Mouse (Mus musculus) heart, embryonic 12.5 days (tissue): ENCODE results near the gene Gimap4. TPM values are rescaled to one million over a fixed set of nuclear protein-coding genes. Genes with fewer than 3 reads are reported as not detected.

Experiments used
- ATAC-seq: fragments of 200-750 bp; cut with Nextera tagmentation; 2 replicates; pipeline ENCODE4 v1.8.0; 2017; ENCODE audit warnings: moderate TSS enrichment, moderate library complexity; ENCODE audit not compliant: insufficient number of reproducible peaks, low FRiP score
- H3K27ac ChIP-seq: fragments of 300-500 bp; sonication (generic); 2 replicates; pipeline ENCODE4 v1.5.1; 2016; ENCODE audit warnings: mild to moderate bottlenecking, moderate library complexity; ENCODE audit not compliant: poor library complexity, severe bottlenecking
- H3K27me3 ChIP-seq: fragments of 300-500 bp; sonication (generic); replicated peaks from 2 replicates; pipeline ENCODE4 v1.6.1; 2016; ENCODE audit warnings: mild to moderate bottlenecking, moderate library complexity
- H3K36me3 ChIP-seq: fragments of 300-500 bp; sonication (generic); 2 replicates; pipeline ENCODE4 v1.6.1; 2016; ENCODE audit warnings: mild to moderate bottlenecking, moderate library complexity
- H3K4me1 ChIP-seq: fragments of 300-500 bp; sonication (generic); replicated peaks from 2 replicates; pipeline ENCODE4 v1.6.1; 2016; ENCODE audit warnings: mild to moderate bottlenecking
- H3K4me2 ChIP-seq: fragments of 300-500 bp; sonication (generic); 2 replicates; pipeline ENCODE4 v1.6.1; 2016; ENCODE audit warnings: mild to moderate bottlenecking, moderate library complexity
- H3K4me3 ChIP-seq: fragments of 300-500 bp; sonication (generic); 2 replicates; pipeline ENCODE4 v1.5.1; 2016; ENCODE audit warnings: mild to moderate bottlenecking
- H3K9ac ChIP-seq: fragments of 300-500 bp; sonication (generic); 2 replicates; pipeline ENCODE4 v1.6.1; 2016; ENCODE audit warnings: mild to moderate bottlenecking, moderate library complexity
- H3K9me3 ChIP-seq: fragments of 300-500 bp; sonication (generic); replicated peaks from 2 replicates; pipeline ENCODE4 v1.6.1; 2016; ENCODE audit warnings: mild to moderate bottlenecking, moderate library complexity
- WGBS: fragments of 180-500 bp; shearing (Covaris S2); methylation state at CpG from one replicate; pipeline ENCODE4 v1.1.7; 2016; 5-methylcytosine and 5-hydroxymethylcytosine counted together
- polyA plus RNA-seq: library from polyadenylated mRNA; unstranded; fragments of >200 nt; fragmentation: Nextera tagmentation; extraction: Ambion mirVana; gene quantifications from 2 replicates; pipeline ENCODE4 v1.2.1, GENCODE M21; 2016

Gimap4 gene
- polyA plus RNA-seq, 1 experiment from 2014 or later: 10.7 TPM

GRCm38 (mm10) chr6:48685694-48686665 is 1.6 kb downstream of the Gimap4 start:
- no peak for ATAC-seq
- WGBS: 69% methylated on average over 7 of the region's 7 CpGs
- H3K4me3 ChIP-seq: no peak overlapping the region

GRCm38 (mm10) chr6:48687077-48687476 is 2.7 kb downstream of the Gimap4 start:
- Histone ChIP-seq H3K4me3 (no peak overlapping the region), H3K9me3 (no peaks in the 10 kb centered on the region), H3K9ac (no peak overlapping the region), H3K36me3 (no peaks in the 10 kb centered on the region), H3K27me3 (no peaks in the 10 kb centered on the region), H3K4me2 (no peak overlapping the region), H3K4me1 (0 out of 2 replicates have a peak, but pooled peaks cover 5% of the 10 kb centered on the region), H3K27ac (no peak overlapping the region)
- ATAC-seq: no peak
- 60% methylated on average over 2 of the region's 2 CpGs for whole genome bisulfite sequencing

More at GRCm38 (mm10) chr6:48685694-48686665, 1.6 kb downstream of the Gimap4 start:
- Histone ChIP-seq H3K36me3 (no peaks in the 10 kb centered on the region), H3K27me3 (no peaks in the 10 kb centered on the region), H3K9ac (no peak overlapping the region), H3K4me2 (no peak overlapping the region), H3K9me3 (no peaks in the 10 kb centered on the region), H3K27ac (peak overlapping the region; percentile 64; the same call in 1 of the 2 replicates), H3K4me1 (0 out of 2 replicates have a peak, but pooled peaks cover 5% of the 10 kb centered on the region)

- Histone ChIP-seq H3K36me3 (no peaks in the 10 kb centered on the region), H3K4me1 (0 out of 2 replicates have a peak, but pooled peaks cover 5% of the 10 kb centered on the region), H3K4me3 (no peak overlapping the region), H3K9me3 (no peaks in the 10 kb centered on the region), H3K27me3 (no peaks in the 10 kb centered on the region), H3K9ac (no peak overlapping the region), H3K27ac (no peak overlapping the region), H3K4me2 (no peak overlapping the region)
- ATAC-seq: no peak
- 63% methylated on average over 2 of the region's 2 CpGs for WGBS
Observed at GRCm38 (mm10) chr6:48689320-48689719, 5.0 kb downstream of the Gimap4 start.

GRCm38 (mm10) chr6:48692962-48693361 is 8.6 kb downstream of the Gimap4 start:
- H3K4me3 ChIP-seq: no peak overlapping the region
- H3K36me3 ChIP-seq: no peaks in the 10 kb centered on the region
- peaks cover 5% of the 10 kb centered on the region; the same call in 1 of the 2 replicates for H3K9me3 ChIP-seq
- 74% methylated on average over 6 of the region's 6 CpGs for WGBS
- H3K4me2 ChIP-seq: no peak overlapping the region
- H3K4me1 ChIP-seq: no peaks in the 10 kb centered on the region
- ATAC-seq: no peak
- H3K9ac ChIP-seq: no peak overlapping the region
- H3K27me3 ChIP-seq: no peaks in the 10 kb centered on the region
- H3K27ac ChIP-seq: no peak overlapping the region

GRCm38 (mm10) chr6:48696830-48697554 is 12.6 kb downstream of the Gimap4 start:
- Histone ChIP-seq H3K4me2 (no peak overlapping the region), H3K4me3 (no peak overlapping the region), H3K27me3 (no peaks in the 10 kb centered on the region), H3K4me1 (peaks cover 3% of the 10 kb centered on the region; the same call in 1 of the 2 replicates), H3K9me3 (peaks cover 5% of the 10 kb centered on the region; the same call in 1 of the 2 replicates), H3K36me3 (no peaks in the 10 kb centered on the region), H3K27ac (no peak overlapping the region), H3K9ac (no peak overlapping the region)
- WGBS: 80% methylated on average over 4 of the region's 4 CpGs
- no peak for ATAC-seq

GRCm38 (mm10) chr6:48697555-48697930 is 13.2 kb downstream of the Gimap4 start:
- H3K27me3 ChIP-seq: no peaks in the 10 kb centered on the region
- H3K27ac ChIP-seq: no peak overlapping the region
- no peak overlapping the region for H3K9ac ChIP-seq
- H3K4me2 ChIP-seq: no peak overlapping the region
- ATAC-seq: no peak
- peaks cover 3% of the 10 kb centered on the region; the same call in 1 of the 2 replicates for H3K4me1 ChIP-seq
- no peak overlapping the region for H3K4me3 ChIP-seq
- H3K36me3 ChIP-seq: peaks cover 4% of the 10 kb centered on the region; the same call in 1 of the 2 replicates
- WGBS: 37% methylated on average over 1 of the region's 1 CpGs
- H3K9me3 ChIP-seq: peaks cover 5% of the 10 kb centered on the region; the same call in 1 of the 2 replicates

- no peak overlapping the region; the same call in 1 of the 2 replicates for H3K27ac ChIP-seq
- ATAC-seq: no peak
- H3K4me2 ChIP-seq: no peak overlapping the region
- H3K27me3 ChIP-seq: no peaks in the 10 kb centered on the region
- no peak overlapping the region for H3K9ac ChIP-seq
- peaks cover 5% of the 10 kb centered on the region; the same call in 1 of the 2 replicates for H3K9me3 ChIP-seq
- peaks cover 3% of the 10 kb centered on the region; the same call in 1 of the 2 replicates for H3K4me1 ChIP-seq
- no peak overlapping the region for H3K4me3 ChIP-seq
- H3K36me3 ChIP-seq: peaks cover 8% of the 10 kb centered on the region; the same call in 1 of the 2 replicates
- WGBS: 81% methylated on average over 7 of the region's 7 CpGs
Observed at GRCm38 (mm10) chr6:48698066-48698856, 13.9 kb downstream of the Gimap4 start.

- H3K27me3 ChIP-seq: no peaks in the 10 kb centered on the region
- H3K4me3 ChIP-seq: no peak overlapping the region
- peaks cover 3% of the 10 kb centered on the region; the same call in 1 of the 2 replicates for H3K4me1 ChIP-seq
- no peak overlapping the region for H3K9ac ChIP-seq
- peaks cover 8% of the 10 kb centered on the region; the same call in 1 of the 2 replicates for H3K36me3 ChIP-seq
- 51% methylated on average over 3 of the region's 3 CpGs for WGBS
- 0 out of 2 replicates have a peak overlapping the region, but pooled peaks have one; percentile 12 for H3K27ac ChIP-seq
- H3K9me3 ChIP-seq: peaks cover 5% of the 10 kb centered on the region; the same call in 1 of the 2 replicates
- no peak for ATAC-seq
- H3K4me2 ChIP-seq: no peak overlapping the region
Observed at GRCm38 (mm10) chr6:48698888-48699287, 14.5 kb downstream of the Gimap4 start.

- no peak overlapping the region for H3K9ac ChIP-seq
- H3K9me3 ChIP-seq: no peaks in the 10 kb centered on the region
- no peak overlapping the region for H3K4me3 ChIP-seq
- WGBS: 25% methylated on average over 5 of the region's 5 CpGs
- peaks cover 3% of the 10 kb centered on the region; the same call in 1 of the 2 replicates for H3K4me1 ChIP-seq
- H3K4me2 ChIP-seq: no peak overlapping the region
- H3K27ac ChIP-seq: peak overlapping the region; percentile 80
- peak; percentile 77 for ATAC-seq
- H3K27me3 ChIP-seq: no peaks in the 10 kb centered on the region
- peaks cover 8% of the 10 kb centered on the region; the same call in 1 of the 2 replicates for H3K36me3 ChIP-seq
Observed at GRCm38 (mm10) chr6:48700251-48701075, 16.1 kb downstream of the Gimap4 start.
